Mouse (Mus musculus) mature B cell (primary cell): ENCODE measurements around the gene Vps45.
"Not testable (repeated sequence)": the region's sequence is repeated elsewhere in the genome, so short reads cannot be mapped to it uniquely, and the experiment has no call there.

ENCODE experiments used
- in situ Hi-C: fragments of 300-500 bp; cut with MboI; formaldehyde crosslinking; loops from 2 replicates; pipeline ENCODE4 v1.14.3; 2019

The Vps45 gene

GRCm38 (mm10) chr3:95977587-95977986 lies 80.7 kb downstream of the Vps45 start:
- in situ Hi-C loops: not testable (repeated sequence)

- in situ Hi-C loops: no loop called here
Measured at GRCm38 (mm10) chr3:95977079-95977478, 81.2 kb downstream of the Vps45 start.

GRCm38 (mm10) chr3:95972873-95973634 lies 85.2 kb downstream of the Vps45 start:
- in situ Hi-C loops: no loop called here

GRCm38 (mm10) chr3:95972251-95972872 lies 85.9 kb downstream of the Vps45 start:
- in situ Hi-C loops: no loop called here

GRCm38 (mm10) chr3:95970661-95971060 lies 87.6 kb downstream of the Vps45 start:
- in situ Hi-C loops: not testable (repeated sequence)

- in situ Hi-C loops: loop anchor here (5.0 to 10.0 kb wide), 2 partner anchors 88 to 176 kb away; partner anchors contain the start of gene Vps45
Measured at GRCm38 (mm10) chr3:95969277-95969676, 89.0 kb downstream of the Vps45 start.

GRCm38 (mm10) chr3:95965518-95966451 lies 92.5 kb downstream of the Vps45 start:
- in situ Hi-C loops: loop anchor here (5.0 to 10.0 kb wide), 2 partner anchors 92 to 179 kb away; partner anchors contain the start of gene Vps45

- in situ Hi-C loops: loop anchor here (5.0 to 10.0 kb wide), 2 partner anchors 34 to 181 kb away; partner anchors contain the start of gene Plekho1
Measured at GRCm38 (mm10) chr3:95963681-95964080, 94.6 kb downstream of the Vps45 start.

GRCm38 (mm10) chr3:95963230-95963629 lies 95.0 kb downstream of the Vps45 start:
- in situ Hi-C loops: loop anchor here (5.0 to 10.0 kb wide), 2 partner anchors 34 to 182 kb away; partner anchors contain the start of gene Plekho1

GRCm38 (mm10) chr3:95962182-95962581 lies 96.1 kb downstream of the Vps45 start:
- in situ Hi-C loops: loop anchor here (5.0 to 10.0 kb wide), 2 partner anchors 35 to 183 kb away; partner anchors contain the start of gene Plekho1

GRCm38 (mm10) chr3:95959807-95960206 lies 98.5 kb downstream of the Vps45 start:
- in situ Hi-C loops: loop anchor here (5.0 to 10.0 kb wide), 2 partner anchors 37 to 185 kb away; partner anchors contain the start of gene Plekho1

- in situ Hi-C loops: no loop called here
Measured at GRCm38 (mm10) chr3:95959082-95959481, 99.2 kb downstream of the Vps45 start.

GRCm38 (mm10) chr3:95957359-95958148 lies 100.7 kb downstream of the Vps45 start:
- in situ Hi-C loops: no loop called here

GRCm38 (mm10) chr3:95955318-95955717 lies 102.9 kb downstream of the Vps45 start:
- in situ Hi-C loops: no loop called here

GRCm38 (mm10) chr3:95954648-95955173 lies 103.6 kb downstream of the Vps45 start:
- in situ Hi-C loops: not testable (repeated sequence)

GRCm38 (mm10) chr3:95953522-95953921 lies 104.7 kb downstream of the Vps45 start:
- in situ Hi-C loops: no loop called here

- in situ Hi-C loops: no loop called here
Measured at GRCm38 (mm10) chr3:95953023-95953422, 105.2 kb downstream of the Vps45 start.

GRCm38 (mm10) chr3:95951566-95951965 lies 106.7 kb downstream of the Vps45 start:
- in situ Hi-C loops: not testable (repeated sequence)

GRCm38 (mm10) chr3:95950763-95951551 lies 107.3 kb downstream of the Vps45 start:
- in situ Hi-C loops: no loop called here
